Mouse (Mus musculus) forebrain, postnatal 0 days (tissue): ENCODE results near the gene Gorasp2. TPM values are rescaled to one million over a fixed set of nuclear protein-coding genes. Genes with fewer than 3 reads are reported as not detected.

ENCODE experiments used
- ATAC-seq: fragments of 200-750 bp; cut with Nextera tagmentation; 2 replicates; pipeline ENCODE4 v1.8.0; 2017; ENCODE audit warnings: mild to moderate bottlenecking, moderate library complexity
- DNase-seq: peaks from one replicate; pipeline ENCODE4 v3.0.0-alpha.2; 2015
- H3K27ac ChIP-seq: fragments of 300-500 bp; sonication (generic); 2 replicates; pipeline ENCODE4 v1.5.1; 2014; ENCODE audit warnings: low read depth, mild to moderate bottlenecking, antibody characterized with exemption, low read length, moderate library complexity, mixed read lengths
- H3K27me3 ChIP-seq: fragments of 300-500 bp; sonication (generic); 2 replicates; pipeline ENCODE4 v1.6.1; 2014; ENCODE audit warnings: mild to moderate bottlenecking, low read length, mixed read lengths; ENCODE audit not compliant: insufficient read depth
- H3K36me3 ChIP-seq: fragments of 300-500 bp; sonication (generic); 2 replicates; pipeline ENCODE4 v1.6.1; 2014; ENCODE audit warnings: mild to moderate bottlenecking, moderate library complexity; ENCODE audit not compliant: insufficient read depth
- H3K4me1 ChIP-seq: fragments of 300-500 bp; sonication (generic); 2 replicates; pipeline ENCODE4 v1.6.1; 2014; ENCODE audit warnings: antibody characterized with exemption; ENCODE audit not compliant: insufficient read depth
- H3K4me2 ChIP-seq: fragments of 300-500 bp; sonication (generic); 2 replicates; pipeline ENCODE4 v1.6.1; 2014; ENCODE audit warnings: low read depth, mild to moderate bottlenecking, moderate library complexity
- H3K4me3 ChIP-seq: fragments of 300-500 bp; sonication (generic); 2 replicates; pipeline ENCODE4 v1.5.1; 2014; ENCODE audit warnings: low read depth, low read length, mixed read lengths
- H3K9ac ChIP-seq: fragments of 300-500 bp; sonication (generic); 2 replicates; pipeline ENCODE4 v1.6.1; 2014; ENCODE audit warnings: mild to moderate bottlenecking
- H3K9me3 ChIP-seq: fragments of 300-500 bp; sonication (generic); 2 replicates; pipeline ENCODE4 v1.6.1; 2016; ENCODE audit warnings: low read length
- CTCF ChIP-seq: sonication (generic); IDR thresholded peaks from 2 replicates; pipeline ENCODE4 v1.5.1; 2016; ENCODE audit warnings: antibody characterized with exemption, control low read depth, low read depth
- WGBS: fragments of 180-500 bp; shearing (Covaris S2); extraction: QIAGEN DNeasy Blood & Tissue Kit; methylation state at CpG from one replicate; pipeline ENCODE4 v1.1.7; 2014; 5-methylcytosine and 5-hydroxymethylcytosine counted together
- polyA plus RNA-seq: library from polyadenylated mRNA; unstranded; fragments of >200 nt; fragmentation: Nextera tagmentation; extraction: Ambion mirVana; gene quantifications from 2 replicates; pipeline ENCODE4 v1.2.1, GENCODE M21; 2015
- total RNA-seq: library from RNA; depleted of rRNA; stranded (reverse); fragments of >200 nt; gene quantifications from 2 replicates; pipeline ENCODE4 v1.2.3, GENCODE M21; 2014

Gorasp2 gene
- total and polyA plus RNA-seq, 2 experiments from 2014 or later: 82.2 to 166 TPM

DNA sequence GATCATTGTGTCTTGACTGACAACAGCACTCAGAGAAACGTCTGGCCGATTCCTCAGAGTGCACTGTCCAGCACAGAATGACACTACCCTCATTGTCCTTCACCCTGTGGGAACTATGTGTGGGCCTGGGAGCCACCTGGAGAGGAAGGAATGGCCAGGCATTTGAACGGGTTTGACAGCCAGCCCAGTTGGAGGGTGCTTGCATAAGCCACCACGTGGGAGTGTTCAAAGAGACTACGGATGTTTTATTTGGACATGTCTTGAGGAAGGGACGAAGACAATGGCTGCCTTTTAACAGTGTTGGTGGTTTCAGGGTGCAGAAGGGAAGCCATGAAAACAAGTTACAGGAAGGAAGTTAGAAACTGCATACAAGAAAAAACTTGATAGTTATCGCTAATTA lies 35.6 kb upstream of the Gorasp2 start:
- Histone ChIP-seq H3K27ac (no peak overlapping the region), H3K4me3 (no peak overlapping the region), H3K36me3 (no peaks in the 10 kb centered on the region), H3K9me3 (no peaks in the 10 kb centered on the region), H3K27me3 (no peaks in the 10 kb centered on the region), H3K9ac (no peak overlapping the region), H3K4me1 (peaks cover 5% of the 10 kb centered on the region; the same call in 1 of the 2 replicates), H3K4me2 (no peak overlapping the region)
- DNase-seq (no peak), ATAC-seq (no peak)
- no peak for TF ChIP-seq CTCF
- WGBS: 73% methylated on average over 7 of the region's 7 CpGs

DNA sequence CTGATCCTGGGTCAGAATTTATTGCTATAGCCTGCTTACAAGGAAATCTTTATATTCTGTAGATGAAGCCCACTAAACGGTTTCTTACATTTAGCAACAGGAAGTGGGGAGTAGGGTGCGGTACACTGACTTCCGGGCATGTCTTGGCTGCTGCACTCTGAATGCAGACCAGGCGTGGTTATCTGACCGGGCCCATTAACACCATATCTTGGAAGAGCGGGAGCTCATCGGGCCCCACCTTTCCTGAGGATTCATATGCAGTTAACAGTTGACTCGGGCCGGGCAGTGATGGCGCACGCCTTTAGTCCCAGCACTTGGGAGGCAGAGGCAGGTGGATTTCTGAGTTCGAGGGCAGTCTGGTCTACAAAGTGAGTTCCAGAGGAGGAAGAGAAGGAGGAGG lies 33.0 kb upstream of the Gorasp2 start:
- WGBS: 96% methylated on average over 12 of the region's 12 CpGs
- DNase-seq (no peak), ATAC-seq (no peak)
- Histone ChIP-seq H3K4me1 (peaks cover 5% of the 10 kb centered on the region; the same call in 1 of the 2 replicates), H3K27me3 (no peaks in the 10 kb centered on the region), H3K36me3 (no peaks in the 10 kb centered on the region), H3K9me3 (no peaks in the 10 kb centered on the region), H3K9ac (no peak overlapping the region), H3K27ac (no peak overlapping the region), H3K4me2 (no peak overlapping the region), H3K4me3 (no peak overlapping the region)
- no peak for TF ChIP-seq CTCF

DNA sequence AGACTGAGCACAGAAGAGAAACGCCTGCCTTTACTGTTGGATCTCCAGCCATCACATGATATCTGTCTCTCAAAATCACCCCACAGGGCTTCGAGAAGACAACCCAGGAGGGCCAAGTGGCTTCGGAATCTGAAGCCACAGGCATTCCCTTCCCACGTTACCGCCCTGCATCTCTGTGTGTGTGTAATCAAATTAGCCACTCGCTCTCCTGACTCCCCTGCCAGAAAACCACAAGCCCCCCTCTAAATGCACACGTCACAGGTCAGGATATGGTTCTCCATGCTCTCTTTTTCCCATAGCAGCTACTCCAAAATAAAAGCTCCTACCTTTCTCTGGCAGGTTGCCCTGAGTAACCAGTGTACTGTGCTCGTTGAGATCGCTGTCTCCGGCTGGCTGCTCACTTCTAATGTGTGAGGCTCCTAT lies 32.0 kb upstream of the Gorasp2 start:
- peak; percentile 95 for ATAC-seq
- WGBS: 8% methylated on average over 10 of the region's 10 CpGs
- no peaks in the 10 kb centered on the region for H3K27me3 ChIP-seq

DNA sequence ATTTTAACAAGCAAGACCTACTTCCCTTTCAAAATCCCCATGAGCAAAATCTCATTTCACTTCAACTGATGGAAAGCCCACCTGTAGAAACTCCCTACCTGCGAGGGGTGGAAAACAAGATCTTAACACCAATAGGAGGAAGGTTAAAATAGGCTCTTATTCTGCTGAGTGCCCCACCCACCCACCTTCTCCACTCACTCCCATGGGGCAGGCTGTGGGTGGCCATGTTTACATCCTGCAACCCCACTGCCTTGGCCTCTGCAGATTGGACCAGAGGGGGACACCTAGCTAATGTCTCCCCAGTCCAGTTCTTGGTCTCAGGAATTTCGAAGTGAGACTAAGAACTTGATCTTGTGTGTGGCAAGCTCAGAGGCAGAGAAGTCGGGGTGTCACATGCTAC lies 31.5 kb upstream of the Gorasp2 start:
- H3K9me3 ChIP-seq: no peaks in the 10 kb centered on the region
- no peak for ATAC-seq
- TF ChIP-seq CTCF: no peak
- H3K4me1 ChIP-seq: peaks cover 5% of the 10 kb centered on the region; the same call in 1 of the 2 replicates
- H3K27me3 ChIP-seq: no peaks in the 10 kb centered on the region
- H3K4me3 ChIP-seq: 0 out of 2 replicates have a peak overlapping the region, but pooled peaks have one; percentile 17
- 72% methylated on average over 3 of the region's 3 CpGs for WGBS
- H3K9ac ChIP-seq: no peak overlapping the region
- H3K4me2 ChIP-seq: peak overlapping the region; percentile 36
- no peaks in the 10 kb centered on the region for H3K36me3 ChIP-seq
- DNase-seq: no peak
- no peak overlapping the region for H3K27ac ChIP-seq

More for the DNA sequence above, 32.0 kb upstream of the Gorasp2 start:
- Histone ChIP-seq H3K27ac (no peak overlapping the region; the same call in 1 of the 2 replicates), H3K4me1 (peaks cover 5% of the 10 kb centered on the region; the same call in 1 of the 2 replicates), H3K4me2 (peak overlapping the region; percentile 36), H3K9me3 (no peaks in the 10 kb centered on the region), H3K4me3 (0 out of 2 replicates have a peak overlapping the region, but pooled peaks have one; percentile 17), H3K9ac (no peak overlapping the region), H3K36me3 (no peaks in the 10 kb centered on the region)
- TF ChIP-seq CTCF: no peak
- DNase-seq: peak; percentile 83

DNA sequence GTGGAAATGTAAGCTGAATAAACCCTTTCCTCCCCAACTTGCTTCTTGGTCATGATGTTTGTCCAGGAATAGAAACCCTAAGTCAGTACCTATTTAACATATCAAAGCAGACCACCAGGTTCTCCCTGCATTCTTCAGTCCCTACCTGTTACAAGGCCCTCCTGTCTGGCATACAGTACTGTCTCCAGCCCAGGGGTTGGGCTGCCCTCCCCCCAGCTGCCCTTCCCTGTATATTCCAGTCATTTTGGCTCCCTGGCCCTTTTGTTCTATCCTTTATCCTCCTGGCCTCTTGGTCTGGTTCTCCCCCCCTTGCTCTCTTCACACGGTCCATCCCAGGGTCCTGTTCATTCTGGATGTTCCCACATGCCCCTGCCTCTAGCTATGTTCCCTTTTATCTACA lies 30.1 kb upstream of the Gorasp2 start:
- ATAC-seq: no peak
- Histone ChIP-seq H3K36me3 (no peaks in the 10 kb centered on the region), H3K27ac (no peak overlapping the region), H3K9ac (no peak overlapping the region), H3K27me3 (no peaks in the 10 kb centered on the region), H3K9me3 (no peaks in the 10 kb centered on the region; the same call in 1 of the 2 replicates), H3K4me2 (no peak overlapping the region), H3K4me3 (no peak overlapping the region), H3K4me1 (peaks cover 5% of the 10 kb centered on the region; the same call in 1 of the 2 replicates)
- 83% methylated on average over 1 of the region's 1 CpGs for WGBS
- DNase-seq: no peak
- no peak for TF ChIP-seq CTCF

DNA sequence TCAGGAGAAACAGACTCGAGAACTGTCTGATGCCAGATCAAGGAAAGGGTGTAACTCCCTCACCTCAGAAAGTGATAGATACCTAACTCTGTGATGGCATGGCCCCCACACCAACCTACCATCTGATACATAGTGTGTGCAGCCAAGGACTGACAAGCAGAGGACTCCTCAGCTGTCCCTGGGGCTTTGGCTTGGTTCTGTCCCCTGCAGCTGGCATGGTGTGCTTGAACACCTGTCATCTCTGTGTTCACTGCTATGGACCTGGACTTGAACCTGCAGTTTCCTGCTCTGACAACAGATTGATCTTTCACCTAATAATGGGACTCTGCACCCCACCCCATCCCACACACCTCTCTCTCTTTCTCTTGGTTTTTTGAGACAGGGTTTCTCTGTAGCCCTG lies 29.0 kb upstream of the Gorasp2 start:
- 96% methylated on average over 1 of the region's 1 CpGs for WGBS

DNA sequence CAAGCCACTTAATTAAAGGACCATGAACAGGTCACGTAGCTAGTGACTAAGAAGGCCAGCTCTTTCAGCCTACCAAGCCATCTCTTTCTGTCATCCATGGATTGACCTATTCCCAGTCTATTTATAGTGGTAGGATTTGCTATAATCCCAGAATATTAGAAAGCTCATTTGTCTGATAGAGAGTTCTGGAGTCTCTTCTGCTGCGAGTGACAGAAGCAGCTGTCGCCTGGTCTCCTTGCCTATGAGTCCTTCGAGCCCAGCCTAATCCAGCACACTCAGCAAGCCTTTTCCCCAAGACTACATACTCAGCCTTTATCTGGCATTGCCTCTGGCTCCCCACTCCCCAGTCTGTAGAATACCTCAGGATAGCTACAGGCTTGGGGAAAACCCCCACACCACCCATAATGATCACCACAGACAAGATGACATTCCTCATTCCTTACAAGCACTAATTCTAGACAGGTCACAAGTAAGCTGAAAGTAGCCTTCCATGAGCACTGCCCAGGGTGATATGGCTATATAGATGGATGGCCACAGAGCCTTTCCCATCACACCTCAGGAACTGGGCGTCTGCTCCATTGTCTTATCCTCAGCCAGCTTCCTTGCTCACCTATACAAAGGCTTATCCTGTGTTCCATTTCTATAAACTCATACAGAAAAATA lies 27.2 kb upstream of the Gorasp2 start:
- DNase-seq (no peak), ATAC-seq (no peak)
- Histone ChIP-seq H3K9ac (no peak overlapping the region), H3K27ac (no peak overlapping the region), H3K9me3 (no peaks in the 10 kb centered on the region; the same call in 1 of the 2 replicates), H3K4me3 (no peak overlapping the region), H3K4me1 (peaks cover 5% of the 10 kb centered on the region; the same call in 1 of the 2 replicates), H3K36me3 (no peaks in the 10 kb centered on the region), H3K27me3 (no peaks in the 10 kb centered on the region), H3K4me2 (no peak overlapping the region)
- WGBS: 92% methylated on average over 5 of the region's 5 CpGs
- no peak for TF ChIP-seq CTCF

More for the DNA sequence above, 29.0 kb upstream of the Gorasp2 start:
- Histone ChIP-seq H3K36me3 (no peaks in the 10 kb centered on the region), H3K9me3 (no peaks in the 10 kb centered on the region; the same call in 1 of the 2 replicates), H3K4me3 (no peak overlapping the region), H3K9ac (no peak overlapping the region), H3K4me1 (peaks cover 5% of the 10 kb centered on the region; the same call in 1 of the 2 replicates), H3K27me3 (no peaks in the 10 kb centered on the region), H3K27ac (no peak overlapping the region), H3K4me2 (no peak overlapping the region)
- no peak for DNase-seq
- no peak for ATAC-seq
- TF ChIP-seq CTCF: no peak
